Mouse (Mus musculus): ENCODE data around the gene Hist3h2a. TPM values are rescaled to one million over a fixed set of nuclear protein-coding genes. Genes with fewer than 3 reads are reported as not detected.

Hist3h2a gene
- total RNA-seq, 1 experiment: 161 TPM

GRCm38 (mm10) chr11:58938322-58939087, 16.0 kb upstream of the Hist3h2a start, which contains the start of gene Rnf187:
Gene Rnf187 (minus strand): TSS chr11:58938916.
- H3K36me3 ChIP-seq (ENCODE audit: control insufficient read depth, insufficient read depth, low read length, poor library complexity, severe bottlenecking): peaks cover 17% of the 10 kb centered on the region
- TF ChIP-seq MAFK (IDR thresholded peaks at IDR 0.05; ENCODE audit: insufficient read depth, low read depth, low read length) (no peak), HCFC1 (IDR thresholded peaks at IDR 0.05; ENCODE audit: borderline replicate concordance, insufficient read depth, low read length) (peak; percentile 50; the same call in 1 of the 2 replicates)

GRCm38 (mm10) chr11:58939088-58939439, 15.4 kb upstream of the Hist3h2a start:
- no peak for DNase-seq (ENCODE audit: low read depth, low spot score)
- Histone ChIP-seq H3K27ac (ENCODE audit: insufficient read depth, low read depth, low read length, poor library complexity, severe bottlenecking) (no peak overlapping the region), H3K4me1 (ENCODE audit: control insufficient read depth in 2 of 2, insufficient read depth in 2 of 2, low read length in 2 of 2, poor library complexity in 1 of 2) (no peaks in the 10 kb centered on the region), H3K9ac (ENCODE audit: insufficient read depth, low read depth, low read length, poor library complexity, severe bottlenecking) (no peak overlapping the region), H3K36me3 (ENCODE audit: control insufficient read depth, insufficient read depth, low read length, poor library complexity, severe bottlenecking) (peaks cover 12% of the 10 kb centered on the region), H3K9me3 (ENCODE audit: control insufficient read depth, insufficient read depth, low read depth, low read length) (no peaks in the 10 kb centered on the region), H3K4me3 (ENCODE audit: insufficient read depth in 1 of 2, low read depth in 1 of 2, low read length in 2 of 2, poor library complexity in 1 of 2, severe bottlenecking in 1 of 2) (peak overlapping the region in 1 of 2 experiments; percentile 94; a peak in 2 of 4 replicates)
- in situ Hi-C loops (cut with MboI; ENCODE audit: low sequenced_read_pairs in 2 of 2, unreplicated experiment in 2 of 2): no loop called here
- no peak for TF ChIP-seq HCFC1 (IDR thresholded peaks at IDR 0.05; ENCODE audit: borderline replicate concordance, insufficient read depth, low read length)
- no peak for TF ChIP-seq ZC3H11A (IDR thresholded peaks at IDR 0.05; ENCODE audit: borderline replicate concordance, low read depth, low read length)
- no peak for TF ChIP-seq MAFK (IDR thresholded peaks at IDR 0.05; ENCODE audit: insufficient read depth, low read depth, low read length)
- no peak for TF ChIP-seq ZNF384 (IDR thresholded peaks at IDR 0.05; ENCODE audit: low read depth, low read length)
- no peak for TF ChIP-seq CHD2 (IDR thresholded peaks at IDR 0.05; ENCODE audit: low read depth, low read length)

More at GRCm38 (mm10) chr11:58938322-58939087, 16.0 kb upstream of the Hist3h2a start, which contains the start of gene Rnf187:
- in situ Hi-C loops (cut with MboI; ENCODE audit: low sequenced_read_pairs in 2 of 2, unreplicated experiment in 2 of 2): no loop called here
- Histone ChIP-seq H3K4me1 (ENCODE audit: control insufficient read depth in 2 of 2, insufficient read depth in 2 of 2, low read length in 2 of 2, poor library complexity in 1 of 2) (no peaks in the 10 kb centered on the region), H3K9me3 (ENCODE audit: control insufficient read depth, insufficient read depth, low read depth, low read length) (no peaks in the 10 kb centered on the region), H3K27ac (ENCODE audit: insufficient read depth, low read depth, low read length, poor library complexity, severe bottlenecking) (no peak within 1 kb of the TSS), H3K4me3 (ENCODE audit: insufficient read depth in 1 of 2, low read depth in 1 of 2, low read length in 2 of 2, poor library complexity in 1 of 2, severe bottlenecking in 1 of 2) (peak within 1 kb of the TSS; percentile 87 to 94), H3K9ac (ENCODE audit: insufficient read depth, low read depth, low read length, poor library complexity, severe bottlenecking) (peak within 1 kb of the TSS; percentile 90)
- peak; percentile 85 for DNase-seq (ENCODE audit: low read depth, low spot score)

GRCm38 (mm10) chr11:58944136-58944535, 10.3 kb upstream of the Hist3h2a start:
- H3K9me3 ChIP-seq (ENCODE audit: control insufficient read depth, insufficient read depth, low read depth, low read length): no peaks in the 10 kb centered on the region

GRCm38 (mm10) chr11:58947306-58947705, 7.2 kb upstream of the Hist3h2a start:
- TF ChIP-seq ZC3H11A (IDR thresholded peaks at IDR 0.05; ENCODE audit: borderline replicate concordance, low read depth, low read length): no peak
- TF ChIP-seq HCFC1 (IDR thresholded peaks at IDR 0.05; ENCODE audit: borderline replicate concordance, insufficient read depth, low read length): no peak
- TF ChIP-seq MAFK (IDR thresholded peaks at IDR 0.05; ENCODE audit: insufficient read depth, low read depth, low read length): no peak
- TF ChIP-seq CHD2 (IDR thresholded peaks at IDR 0.05; ENCODE audit: low read depth, low read length): no peak
- TF ChIP-seq ZNF384 (IDR thresholded peaks at IDR 0.05; ENCODE audit: low read depth, low read length): no peak
- Histone ChIP-seq H3K9me3 (ENCODE audit: control insufficient read depth, insufficient read depth, low read depth, low read length) (no peaks in the 10 kb centered on the region), H3K9ac (ENCODE audit: insufficient read depth, low read depth, low read length, poor library complexity, severe bottlenecking) (no peak overlapping the region), H3K4me1 (ENCODE audit: control insufficient read depth in 2 of 2, insufficient read depth in 2 of 2, low read length in 2 of 2, poor library complexity in 1 of 2) (no peaks in the 10 kb centered on the region), H3K27ac (ENCODE audit: insufficient read depth, low read depth, low read length, poor library complexity, severe bottlenecking) (no peak overlapping the region), H3K36me3 (ENCODE audit: control insufficient read depth, insufficient read depth, low read length, poor library complexity, severe bottlenecking) (no peaks in the 10 kb centered on the region), H3K4me3 (ENCODE audit: insufficient read depth in 1 of 2, low read depth in 1 of 2, low read length in 2 of 2, poor library complexity in 1 of 2, severe bottlenecking in 1 of 2) (no peak overlapping the region)
- no peak for DNase-seq (ENCODE audit: low read depth, low spot score)
- in situ Hi-C loops (cut with MboI; ENCODE audit: low sequenced_read_pairs in 2 of 2, unreplicated experiment in 2 of 2): no loop called here

More at GRCm38 (mm10) chr11:58944136-58944535, 10.3 kb upstream of the Hist3h2a start:
- no peak for DNase-seq (ENCODE audit: low read depth, low spot score)
- H3K9ac ChIP-seq (ENCODE audit: insufficient read depth, low read depth, low read length, poor library complexity, severe bottlenecking): no peak overlapping the region
- no peak overlapping the region for H3K27ac ChIP-seq (ENCODE audit: insufficient read depth, low read depth, low read length, poor library complexity, severe bottlenecking)
- H3K4me3 ChIP-seq (ENCODE audit: insufficient read depth in 1 of 2, low read depth in 1 of 2, low read length in 2 of 2, poor library complexity in 1 of 2, severe bottlenecking in 1 of 2): no peak overlapping the region
- TF ChIP-seq ZC3H11A (IDR thresholded peaks at IDR 0.05; ENCODE audit: borderline replicate concordance, low read depth, low read length): no peak
- no peaks in the 10 kb centered on the region for H3K36me3 ChIP-seq (ENCODE audit: control insufficient read depth, insufficient read depth, low read length, poor library complexity, severe bottlenecking)
- no peaks in the 10 kb centered on the region for H3K4me1 ChIP-seq (ENCODE audit: control insufficient read depth in 2 of 2, insufficient read depth in 2 of 2, low read length in 2 of 2, poor library complexity in 1 of 2)
- in situ Hi-C loops (cut with MboI; ENCODE audit: low sequenced_read_pairs in 2 of 2, unreplicated experiment in 2 of 2): no loop called here

Data from ES-E14 (cell line).